Mouse (Mus musculus): Measurements from ENCODE around the gene Asb16. TPM values are rescaled to one million over a fixed set of nuclear protein-coding genes. Genes with fewer than 3 reads are reported as not detected.

Asb16 gene
- total RNA-seq, 2 experiments from 2014 or later, result 0.31 to 3.4 TPM

GRCm38 (mm10) chr11:102283922-102284321 is 15.4 kb downstream of the Asb16 start:
- no peak for ATAC-seq (replicated peaks; ENCODE audit: poor library complexity, severe bottlenecking)

- peak; percentile 95 for ATAC-seq (replicated peaks; ENCODE audit: poor library complexity, severe bottlenecking)
These were observed 16.1 kb downstream of the Asb16 start, which contains the start of gene Tmub2 for GRCm38 (mm10) chr11:102284501-102285094. Tmub2 (plus strand) TSS chr11:102284931.

- peak; percentile 60 for ATAC-seq (replicated peaks; ENCODE audit: poor library complexity, severe bottlenecking)
These were observed 16.7 kb downstream of the Asb16 start for GRCm38 (mm10) chr11:102285095-102285834.

GRCm38 (mm10) chr11:102287485-102287884 is 18.9 kb downstream of the Asb16 start:
- ATAC-seq (replicated peaks; ENCODE audit: poor library complexity, severe bottlenecking), result no peak

GRCm38 (mm10) chr11:102288027-102288804 is 19.7 kb downstream of the Asb16 start:
- no peak for ATAC-seq (replicated peaks; ENCODE audit: poor library complexity, severe bottlenecking)

GRCm38 (mm10) chr11:102288913-102289312 is 20.4 kb downstream of the Asb16 start:
- ATAC-seq (replicated peaks; ENCODE audit: poor library complexity, severe bottlenecking), result no peak

- no peak for ATAC-seq (replicated peaks; ENCODE audit: poor library complexity, severe bottlenecking)
These were observed 21.1 kb downstream of the Asb16 start for GRCm38 (mm10) chr11:102289511-102290100.

GRCm38 (mm10) chr11:102290141-102290540 is 21.6 kb downstream of the Asb16 start:
- no peak for ATAC-seq (replicated peaks; ENCODE audit: poor library complexity, severe bottlenecking)

- no peak for ATAC-seq (replicated peaks; ENCODE audit: poor library complexity, severe bottlenecking)
These were observed 22.6 kb downstream of the Asb16 start for GRCm38 (mm10) chr11:102291051-102291535.

- ATAC-seq (replicated peaks; ENCODE audit: poor library complexity, severe bottlenecking), result no peak
These were observed 25.4 kb downstream of the Asb16 start for GRCm38 (mm10) chr11:102293971-102294370.

- ATAC-seq (replicated peaks; ENCODE audit: poor library complexity, severe bottlenecking), result no peak
These were observed 25.9 kb downstream of the Asb16 start for GRCm38 (mm10) chr11:102294416-102294815.

GRCm38 (mm10) chr11:102294887-102295597 is 26.5 kb downstream of the Asb16 start:
- peak; percentile 28 for ATAC-seq (replicated peaks; ENCODE audit: poor library complexity, severe bottlenecking)

GRCm38 (mm10) chr11:102295598-102296471 is 27.3 kb downstream of the Asb16 start:
- ATAC-seq (replicated peaks; ENCODE audit: poor library complexity, severe bottlenecking), result 0 out of 2 replicates have a peak, but pooled peaks have one; percentile 4

GRCm38 (mm10) chr11:102296491-102297472 is 28.2 kb downstream of the Asb16 start, which contains the start of gene Atxn7l3:
Atxn7l3 (minus strand) TSS chr11:102296631.
- peak; percentile 84 for ATAC-seq (replicated peaks; ENCODE audit: poor library complexity, severe bottlenecking)

GRCm38 (mm10) chr11:102297577-102298556 is 29.3 kb downstream of the Asb16 start:
- ATAC-seq (replicated peaks; ENCODE audit: poor library complexity, severe bottlenecking), result no peak

GRCm38 (mm10) chr11:102299839-102300238 is 31.3 kb downstream of the Asb16 start:
- no peak for ATAC-seq (replicated peaks; ENCODE audit: poor library complexity, severe bottlenecking)

Measured in granulocyte monocyte progenitor cell, adult 5-6 weeks (primary cell).